Mouse (Mus musculus): ENCODE results near the gene Rin2. TPM values are rescaled to one million over a fixed set of nuclear protein-coding genes. Genes with fewer than 3 reads are reported as not detected.
"Not testable (repeated sequence)": the region's sequence is repeated elsewhere in the genome, so short reads cannot be mapped to it uniquely, and the experiment has no call there.

Gene Rin2
- polyA plus RNA-seq, 1 experiment from 2014 or later = 9.9 TPM

- WGBS = 82% methylated on average over 5 of the region's 5 CpGs
These were observed 43.7 kb downstream of the Rin2 start for GRCm38 (mm10) chr2:145718624-145719183.

GRCm38 (mm10) chr2:145720157-145720556 is 45.1 kb downstream of the Rin2 start:
- Histone ChIP-seq H3K9me3 (ENCODE audit: control insufficient read depth, low read length) (no peaks in the 10 kb centered on the region), H3K36me3 (ENCODE audit: control insufficient read depth, insufficient read depth) (no peaks in the 10 kb centered on the region), H3K27me3 (replicated peaks; ENCODE audit: control insufficient read depth, insufficient read depth, low read length) (no peaks in the 10 kb centered on the region), H3K4me1 (replicated peaks; ENCODE audit: control insufficient read depth, insufficient read depth, low read length) (no peaks in the 10 kb centered on the region), H3K4me3 (replicated peaks; ENCODE audit: low read length) (no peak overlapping the region), H3K27ac (ENCODE audit: low read length) (no peak overlapping the region), H3K4me2 (ENCODE audit: low read length) (no peak overlapping the region), H3K9ac (replicated peaks; ENCODE audit: low read depth, low read length) (no peak overlapping the region)
- no peak for ATAC-seq
- 81% methylated on average over 3 of the region's 3 CpGs for WGBS

More at GRCm38 (mm10) chr2:145718624-145719183, 43.7 kb downstream of the Rin2 start:
- ATAC-seq = no peak
- no peaks in the 10 kb centered on the region for H3K36me3 ChIP-seq (ENCODE audit: control insufficient read depth, insufficient read depth)
- H3K27ac ChIP-seq (ENCODE audit: low read length) = no peak overlapping the region
- no peaks in the 10 kb centered on the region for H3K4me1 ChIP-seq (replicated peaks; ENCODE audit: control insufficient read depth, insufficient read depth, low read length)
- 0 out of 2 replicates have a peak, but pooled peaks cover 3% of the 10 kb centered on the region for H3K27me3 ChIP-seq (replicated peaks; ENCODE audit: control insufficient read depth, insufficient read depth, low read length)
- H3K4me2 ChIP-seq (ENCODE audit: low read length) = no peak overlapping the region
- no peaks in the 10 kb centered on the region for H3K9me3 ChIP-seq (ENCODE audit: control insufficient read depth, low read length)
- H3K4me3 ChIP-seq (replicated peaks; ENCODE audit: low read length) = no peak overlapping the region
- H3K9ac ChIP-seq (replicated peaks; ENCODE audit: low read depth, low read length) = no peak overlapping the region

DNA sequence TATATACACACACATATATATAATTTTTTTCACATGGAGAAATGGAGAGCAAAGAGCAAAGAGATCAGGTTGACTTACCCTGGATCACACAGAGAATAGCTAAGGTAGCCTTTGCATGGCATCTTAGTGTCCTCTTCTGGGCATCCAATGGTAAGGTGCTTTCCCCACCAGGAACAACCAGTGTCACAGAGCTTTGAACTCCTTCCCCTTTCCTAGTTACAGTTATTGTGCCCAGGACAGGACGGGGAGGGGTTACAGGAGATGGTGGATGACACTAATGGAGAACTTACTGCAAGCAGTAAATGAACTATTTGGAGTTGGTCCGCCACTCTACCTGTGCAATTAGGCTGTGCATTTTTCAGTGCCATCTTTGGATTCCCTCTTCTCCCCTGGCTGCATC is 45.7 kb downstream of the Rin2 start:
- Histone ChIP-seq H3K27me3 (replicated peaks; ENCODE audit: control insufficient read depth, insufficient read depth, low read length) (no peaks in the 10 kb centered on the region), H3K27ac (ENCODE audit: low read length) (no peak overlapping the region), H3K4me1 (replicated peaks; ENCODE audit: control insufficient read depth, insufficient read depth, low read length) (no peaks in the 10 kb centered on the region), H3K9me3 (ENCODE audit: control insufficient read depth, low read length) (no peaks in the 10 kb centered on the region), H3K4me3 (replicated peaks; ENCODE audit: low read length) (no peak overlapping the region), H3K4me2 (ENCODE audit: low read length) (no peak overlapping the region), H3K9ac (replicated peaks; ENCODE audit: low read depth, low read length) (no peak overlapping the region), H3K36me3 (ENCODE audit: control insufficient read depth, insufficient read depth) (no peaks in the 10 kb centered on the region)
- no peak for ATAC-seq
- 83% methylated on average over 2 of the region's 2 CpGs for WGBS

- H3K4me2 ChIP-seq (ENCODE audit: low read length); H3K27me3 ChIP-seq (replicated peaks; ENCODE audit: control insufficient read depth, insufficient read depth, low read length); ATAC-seq; H3K27ac ChIP-seq (ENCODE audit: low read length); H3K4me1 ChIP-seq (replicated peaks; ENCODE audit: control insufficient read depth, insufficient read depth, low read length); H3K9ac ChIP-seq (replicated peaks; ENCODE audit: low read depth, low read length); H3K36me3 ChIP-seq (ENCODE audit: control insufficient read depth, insufficient read depth); H3K9me3 ChIP-seq (ENCODE audit: control insufficient read depth, low read length); H3K4me3 ChIP-seq (replicated peaks; ENCODE audit: low read length): not testable (repeated sequence)
- 87% methylated on average over 2 of the region's 2 CpGs for WGBS
These were observed 47.3 kb downstream of the Rin2 start for GRCm38 (mm10) chr2:145722304-145722703.

DNA sequence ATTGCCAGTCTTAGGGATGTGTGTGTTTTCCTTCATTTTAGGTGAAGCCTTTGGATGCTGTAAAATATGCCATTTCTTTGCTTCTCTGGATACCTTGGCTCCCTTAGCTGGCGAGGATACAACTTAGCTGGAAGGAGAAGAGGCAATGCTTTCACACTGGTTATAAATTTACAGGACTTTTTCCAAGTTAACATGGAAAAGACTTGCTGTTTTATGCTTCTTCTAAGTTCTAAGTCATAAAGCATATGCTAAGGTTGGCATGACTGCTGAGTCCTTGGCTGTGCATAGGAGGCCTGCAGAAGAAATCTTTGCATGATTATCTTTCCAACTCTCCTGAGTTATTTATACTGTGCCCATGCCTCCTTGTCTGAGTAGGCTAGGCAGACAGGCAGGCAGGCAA is 49.3 kb downstream of the Rin2 start:
- no peaks in the 10 kb centered on the region for H3K27me3 ChIP-seq (replicated peaks; ENCODE audit: control insufficient read depth, insufficient read depth, low read length)
- no peak overlapping the region for H3K4me3 ChIP-seq (replicated peaks; ENCODE audit: low read length)
- no peak overlapping the region for H3K4me2 ChIP-seq (ENCODE audit: low read length)
- H3K36me3 ChIP-seq (ENCODE audit: control insufficient read depth, insufficient read depth) = no peaks in the 10 kb centered on the region
- peak; percentile 92 for ATAC-seq
- no peak overlapping the region for H3K27ac ChIP-seq (ENCODE audit: low read length)
- H3K4me1 ChIP-seq (replicated peaks; ENCODE audit: control insufficient read depth, insufficient read depth, low read length) = no peaks in the 10 kb centered on the region
- no peaks in the 10 kb centered on the region for H3K9me3 ChIP-seq (ENCODE audit: control insufficient read depth, low read length)
- H3K9ac ChIP-seq (replicated peaks; ENCODE audit: low read depth, low read length) = no peak overlapping the region
- WGBS = 64% methylated on average over 1 of the region's 1 CpGs

- H3K36me3 ChIP-seq (ENCODE audit: control insufficient read depth, insufficient read depth) = no peaks in the 10 kb centered on the region
- no peaks in the 10 kb centered on the region for H3K4me1 ChIP-seq (replicated peaks; ENCODE audit: control insufficient read depth, insufficient read depth, low read length)
- ATAC-seq = no peak
- no peak overlapping the region for H3K27ac ChIP-seq (ENCODE audit: low read length)
- no peak overlapping the region for H3K4me3 ChIP-seq (replicated peaks; ENCODE audit: low read length)
- WGBS = 81% methylated on average over 7 of the region's 7 CpGs
- no peak overlapping the region for H3K9ac ChIP-seq (replicated peaks; ENCODE audit: low read depth, low read length)
- no peaks in the 10 kb centered on the region for H3K27me3 ChIP-seq (replicated peaks; ENCODE audit: control insufficient read depth, insufficient read depth, low read length)
- no peak overlapping the region for H3K4me2 ChIP-seq (ENCODE audit: low read length)
- H3K9me3 ChIP-seq (ENCODE audit: control insufficient read depth, low read length) = no peaks in the 10 kb centered on the region
These were observed 54.4 kb downstream of the Rin2 start for GRCm38 (mm10) chr2:145729414-145729813.

DNA sequence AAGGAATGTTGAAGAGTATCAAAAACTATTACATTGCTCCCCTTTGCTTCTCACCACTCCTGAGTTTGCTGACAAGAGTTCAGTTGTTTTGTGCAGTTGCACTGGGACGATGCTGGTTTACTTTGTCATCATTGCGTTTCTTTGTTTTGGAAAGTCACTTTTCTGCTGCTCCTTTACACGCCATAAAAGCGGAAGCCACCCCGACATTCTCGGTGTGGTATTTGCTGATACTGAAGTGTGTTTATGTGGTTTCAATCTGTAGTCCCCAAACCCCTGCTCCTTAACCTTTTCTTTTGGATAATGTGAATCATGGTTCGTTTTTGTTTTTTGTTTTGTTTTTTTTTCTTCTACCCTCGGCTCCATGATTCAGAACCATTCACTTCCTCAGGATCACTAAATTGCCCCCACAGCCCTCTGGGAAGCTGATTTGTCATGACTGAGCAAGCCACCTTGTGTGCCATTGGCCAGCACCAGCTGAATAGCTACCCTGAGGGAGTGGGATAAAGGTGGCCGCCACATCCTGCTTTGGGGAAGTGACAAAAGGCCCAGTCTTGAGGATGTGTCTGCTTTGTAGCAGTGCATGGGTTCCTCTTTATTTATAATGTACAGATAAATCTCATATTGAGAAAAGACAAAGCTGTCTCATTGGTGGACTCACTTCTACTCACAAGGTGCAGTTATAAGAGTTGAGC is 55.3 kb downstream of the Rin2 start:
- 79% methylated on average over 9 of the region's 9 CpGs for WGBS
- Histone ChIP-seq H3K9ac (replicated peaks; ENCODE audit: low read depth, low read length) (no peak overlapping the region), H3K36me3 (ENCODE audit: control insufficient read depth, insufficient read depth) (no peaks in the 10 kb centered on the region), H3K27ac (ENCODE audit: low read length) (no peak overlapping the region), H3K9me3 (ENCODE audit: control insufficient read depth, low read length) (no peaks in the 10 kb centered on the region), H3K4me3 (replicated peaks; ENCODE audit: low read length) (no peak overlapping the region), H3K4me2 (ENCODE audit: low read length) (no peak overlapping the region), H3K27me3 (replicated peaks; ENCODE audit: control insufficient read depth, insufficient read depth, low read length) (no peaks in the 10 kb centered on the region), H3K4me1 (replicated peaks; ENCODE audit: control insufficient read depth, insufficient read depth, low read length) (no peaks in the 10 kb centered on the region)
- no peak for ATAC-seq

- H3K27me3 ChIP-seq (replicated peaks; ENCODE audit: control insufficient read depth, insufficient read depth, low read length) = no peaks in the 10 kb centered on the region
- no peaks in the 10 kb centered on the region for H3K9me3 ChIP-seq (ENCODE audit: control insufficient read depth, low read length)
- H3K9ac ChIP-seq (replicated peaks; ENCODE audit: low read depth, low read length) = no peak overlapping the region
- no peak overlapping the region for H3K4me3 ChIP-seq (replicated peaks; ENCODE audit: low read length)
- H3K4me1 ChIP-seq (replicated peaks; ENCODE audit: control insufficient read depth, insufficient read depth, low read length) = no peaks in the 10 kb centered on the region
- no peak overlapping the region for H3K27ac ChIP-seq (ENCODE audit: low read length)
- H3K4me2 ChIP-seq (ENCODE audit: low read length) = no peak overlapping the region
- H3K36me3 ChIP-seq (ENCODE audit: control insufficient read depth, insufficient read depth) = no peaks in the 10 kb centered on the region
- ATAC-seq = no peak
- 87% methylated on average over 7 of the region's 7 CpGs for WGBS
These were observed 55.9 kb downstream of the Rin2 start for GRCm38 (mm10) chr2:145730905-145731304.

DNA sequence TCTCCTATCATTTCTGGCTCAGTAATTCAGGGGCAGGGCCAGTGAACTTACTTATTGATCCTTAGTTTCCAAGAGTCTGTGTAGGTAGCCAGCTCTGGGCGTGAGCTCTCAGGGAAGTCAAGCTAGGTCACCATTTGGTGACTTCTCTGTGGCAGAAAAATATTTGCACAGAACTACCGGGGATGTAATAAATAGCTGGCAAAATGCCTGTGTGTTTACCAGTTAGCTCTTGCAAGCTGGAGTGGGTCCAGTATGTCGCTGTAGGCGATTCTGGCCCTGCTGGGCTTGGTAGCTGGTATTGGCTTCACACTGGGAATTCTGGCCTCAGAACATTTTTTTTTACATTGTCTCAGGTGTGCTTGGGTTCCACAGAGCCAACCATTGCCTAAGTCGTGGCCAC is 60.1 kb downstream of the Rin2 start:
- Histone ChIP-seq H3K4me1 (replicated peaks; ENCODE audit: control insufficient read depth, insufficient read depth, low read length) (no peaks in the 10 kb centered on the region), H3K4me2 (ENCODE audit: low read length) (no peak overlapping the region), H3K9ac (replicated peaks; ENCODE audit: low read depth, low read length) (no peak overlapping the region), H3K4me3 (replicated peaks; ENCODE audit: low read length) (no peak overlapping the region), H3K27me3 (replicated peaks; ENCODE audit: control insufficient read depth, insufficient read depth, low read length) (0 out of 2 replicates have a peak, but pooled peaks cover 2% of the 10 kb centered on the region), H3K27ac (ENCODE audit: low read length) (no peak overlapping the region), H3K9me3 (ENCODE audit: control insufficient read depth, low read length) (no peaks in the 10 kb centered on the region), H3K36me3 (ENCODE audit: control insufficient read depth, insufficient read depth) (no peaks in the 10 kb centered on the region)
- 79% methylated on average over 5 of the region's 5 CpGs for WGBS
- ATAC-seq = no peak

Measured in forebrain, embryonic 16.5 days (tissue).